Mouse (Mus musculus) myocyte (in vitro differentiated cells): ENCODE measurements at regions not wholly inside any gene's neighbourhood (a gene's known extent, or its start where the extent isn't known, plus 50 kb on each side); places are given as distances from the start of the nearest gene placed in this dataset.

Experiments
- CEBPB ChIP-seq: IDR thresholded peaks from 2 replicates; pipeline ENCODE4 v1.6.1; 2011; ENCODE audit warnings: mild to moderate bottlenecking, moderate library complexity; ENCODE audit not compliant: poor library complexity, insufficient read depth, severe bottlenecking
- E2F4 ChIP-seq: IDR thresholded peaks from one replicate; pipeline ENCODE4 v1.6.1; 2011; ENCODE audit warnings: mild to moderate bottlenecking, control low read depth, moderate library complexity; ENCODE audit not compliant: insufficient read depth
- MAX ChIP-seq: IDR thresholded peaks from one replicate; pipeline ENCODE4 v1.6.1; 2011; ENCODE audit warnings: low read depth, mild to moderate bottlenecking, control low read depth
- MYOD1 ChIP-seq, 3 experiments: IDR thresholded peaks; one replicate each; pipeline ENCODE4 v1.6.1; 2011; ENCODE audit warnings: control low read depth in 2 of 3, low read depth in 2 of 3, mild to moderate bottlenecking in 2 of 3, moderate library complexity in 1 of 3; ENCODE audit not compliant: insufficient read length in 2 of 3, control insufficient read depth in 1 of 3
- POLR2A ChIP-seq: IDR thresholded peaks from one replicate; pipeline ENCODE4 v1.6.1; 2011; ENCODE audit warnings: low read depth, mild to moderate bottlenecking, control low read depth, moderate library complexity; ENCODE audit not compliant: insufficient read length
- POLR2AphosphoS2 ChIP-seq: IDR thresholded peaks from one replicate; pipeline ENCODE4 v1.6.1; 2011; ENCODE audit warnings: low read depth, control low read depth; ENCODE audit not compliant: insufficient read length
- TCF12 ChIP-seq: IDR thresholded peaks from one replicate; pipeline ENCODE4 v1.6.1; 2011; ENCODE audit warnings: mild to moderate bottlenecking, control low read depth; ENCODE audit not compliant: poor library complexity, insufficient read depth, severe bottlenecking
- USF1 ChIP-seq: IDR thresholded peaks from one replicate; pipeline ENCODE4 v1.6.1; 2011; ENCODE audit warnings: low read depth, mild to moderate bottlenecking, control low read depth, moderate library complexity

DNA sequence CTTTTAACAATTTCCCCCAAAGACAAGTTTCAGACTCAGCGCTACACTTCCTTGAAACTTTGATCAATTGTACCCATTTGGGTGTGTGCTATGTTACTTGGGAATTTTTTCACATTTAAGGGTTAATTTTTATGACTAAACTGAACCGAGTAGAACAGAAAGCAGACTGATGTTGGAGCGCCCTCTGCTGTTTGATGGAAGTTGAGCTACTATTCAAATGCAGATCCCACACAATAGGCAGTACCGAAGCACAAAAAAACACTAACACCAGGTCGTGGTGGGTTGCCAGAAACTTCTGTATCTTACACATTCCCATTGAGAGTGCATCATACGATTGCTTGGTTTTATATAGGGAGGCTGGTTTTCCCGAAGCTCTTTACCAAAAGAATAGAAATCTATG lies 118.6 kb upstream of the Gnaz start:
- no peak for TF ChIP-seq TCF12
- no peak for TF ChIP-seq POLR2A
- no peak for TF ChIP-seq MAX
- no peak for TF ChIP-seq CEBPB
- no peak for TF ChIP-seq POLR2AphosphoS2
- no peak for TF ChIP-seq E2F4
- no peak for TF ChIP-seq USF1
- TF ChIP-seq MYOD1 (IDR thresholded peaks at IDR 0.05; ENCODE audit: control insufficient read depth in 1 of 3, insufficient read length in 2 of 3, low read depth in 2 of 3) = no peak
